Mouse (Mus musculus): ENCODE data around the gene Gpatch3. TPM values are rescaled to one million over a fixed set of nuclear protein-coding genes. Genes with fewer than 3 reads are reported as not detected.

Gpatch3 gene
- total and polyA plus RNA-seq, 2 experiments from 2014 or later, result 3.5 to 8.2 TPM

- no peak for ATAC-seq (ENCODE audit: insufficient read depth, low read depth)
- 55% methylated on average over 5 of the region's 5 CpGs for WGBS
- no peak overlapping the region for H3K4me3 ChIP-seq (ENCODE audit: low read depth, low read length)
- peak overlapping the region; percentile 86 for H3K27ac ChIP-seq (ENCODE audit: low read depth)
- H3K4me2 ChIP-seq (ENCODE audit: low read depth, low read length), result 0 out of 2 replicates have a peak overlapping the region, but pooled peaks have one; percentile 6
- H3K9ac ChIP-seq (replicated peaks; ENCODE audit: low read depth, low read length), result no peak overlapping the region
- H3K36me3 ChIP-seq (replicated peaks; ENCODE audit: control insufficient read depth, insufficient read depth, low read length), result peaks cover 27% of the 10 kb centered on the region
- H3K9me3 ChIP-seq (replicated peaks; ENCODE audit: control insufficient read depth, low read length), result no peaks in the 10 kb centered on the region
- no peaks in the 10 kb centered on the region for H3K27me3 ChIP-seq (ENCODE audit: control insufficient read depth, insufficient read depth, low read length)
- DNase-seq (ENCODE audit: low spot score), result no peak
- TF ChIP-seq EP300 (IDR thresholded peaks at IDR 0.05; ENCODE audit: low read depth) (no peak), CTCF (IDR thresholded peaks at IDR 0.05; ENCODE audit: low read depth) (no peak)
- H3K4me1 ChIP-seq (ENCODE audit: control insufficient read depth, insufficient read depth), result no peaks in the 10 kb centered on the region
Measured at GRCm38 (mm10) chr4:133626221-133626620, 51.7 kb downstream of the Gpatch3 start.

- no peak for ATAC-seq (ENCODE audit: insufficient read depth, low read depth)
- Histone ChIP-seq H3K4me1 (ENCODE audit: control insufficient read depth, insufficient read depth) (no peaks in the 10 kb centered on the region), H3K4me3 (ENCODE audit: low read depth, low read length) (no peak overlapping the region), H3K27ac (ENCODE audit: low read depth) (peak overlapping the region; percentile 86), H3K36me3 (replicated peaks; ENCODE audit: control insufficient read depth, insufficient read depth, low read length) (peaks cover 27% of the 10 kb centered on the region), H3K27me3 (ENCODE audit: control insufficient read depth, insufficient read depth, low read length) (no peaks in the 10 kb centered on the region), H3K9me3 (replicated peaks; ENCODE audit: control insufficient read depth, low read length) (no peaks in the 10 kb centered on the region), H3K4me2 (ENCODE audit: low read depth, low read length) (no peak overlapping the region), H3K9ac (replicated peaks; ENCODE audit: low read depth, low read length) (no peak overlapping the region)
- WGBS, result 88% methylated on average over 9 of the region's 9 CpGs
- no peak for TF ChIP-seq CTCF (IDR thresholded peaks at IDR 0.05; ENCODE audit: low read depth)
- TF ChIP-seq EP300 (IDR thresholded peaks at IDR 0.05; ENCODE audit: low read depth), result no peak
- DNase-seq (ENCODE audit: low spot score), result no peak
Measured at GRCm38 (mm10) chr4:133626621-133627020, 52.1 kb downstream of the Gpatch3 start.

- H3K4me2 ChIP-seq (ENCODE audit: low read depth, low read length), result no peak overlapping the region
- H3K4me3 ChIP-seq (ENCODE audit: low read depth, low read length), result no peak overlapping the region
- ATAC-seq (ENCODE audit: insufficient read depth, low read depth), result no peak
- no peaks in the 10 kb centered on the region for H3K27me3 ChIP-seq (ENCODE audit: control insufficient read depth, insufficient read depth, low read length)
- no peak for TF ChIP-seq EP300 (IDR thresholded peaks at IDR 0.05; ENCODE audit: low read depth)
- TF ChIP-seq CTCF (IDR thresholded peaks at IDR 0.05; ENCODE audit: low read depth), result no peak
- H3K36me3 ChIP-seq (replicated peaks; ENCODE audit: control insufficient read depth, insufficient read depth, low read length), result peaks cover 27% of the 10 kb centered on the region
- H3K27ac ChIP-seq (ENCODE audit: low read depth), result 0 out of 2 replicates have a peak overlapping the region, but pooled peaks have one; percentile 86
- H3K9ac ChIP-seq (replicated peaks; ENCODE audit: low read depth, low read length), result no peak overlapping the region
- no peak for DNase-seq (ENCODE audit: low spot score)
- 93% methylated on average over 14 of the region's 14 CpGs for WGBS
- no peaks in the 10 kb centered on the region for H3K4me1 ChIP-seq (ENCODE audit: control insufficient read depth, insufficient read depth)
- no peaks in the 10 kb centered on the region for H3K9me3 ChIP-seq (replicated peaks; ENCODE audit: control insufficient read depth, low read length)
Measured at GRCm38 (mm10) chr4:133627039-133627438, 52.5 kb downstream of the Gpatch3 start.

- Histone ChIP-seq H3K4me1 (ENCODE audit: control insufficient read depth, insufficient read depth) (no peaks in the 10 kb centered on the region), H3K27me3 (ENCODE audit: control insufficient read depth, insufficient read depth, low read length) (no peaks in the 10 kb centered on the region), H3K4me3 (ENCODE audit: low read depth, low read length) (no peak overlapping the region), H3K36me3 (replicated peaks; ENCODE audit: control insufficient read depth, insufficient read depth, low read length) (peaks cover 26% of the 10 kb centered on the region), H3K9me3 (replicated peaks; ENCODE audit: control insufficient read depth, low read length) (no peaks in the 10 kb centered on the region), H3K27ac (ENCODE audit: low read depth) (no peak overlapping the region), H3K9ac (replicated peaks; ENCODE audit: low read depth, low read length) (no peak overlapping the region), H3K4me2 (ENCODE audit: low read depth, low read length) (no peak overlapping the region)
- no peak for TF ChIP-seq EP300 (IDR thresholded peaks at IDR 0.05; ENCODE audit: low read depth)
- WGBS, result 76% methylated on average over 2 of the region's 2 CpGs
- ATAC-seq (ENCODE audit: insufficient read depth, low read depth), result no peak
- no peak for DNase-seq (ENCODE audit: low spot score)
Measured at GRCm38 (mm10) chr4:133628517-133628916, 54.0 kb downstream of the Gpatch3 start.

- Histone ChIP-seq H3K4me2 (ENCODE audit: low read depth, low read length) (no peak overlapping the region), H3K4me1 (ENCODE audit: control insufficient read depth, insufficient read depth) (no peaks in the 10 kb centered on the region), H3K36me3 (replicated peaks; ENCODE audit: control insufficient read depth, insufficient read depth, low read length) (peaks cover 20% of the 10 kb centered on the region), H3K27me3 (ENCODE audit: control insufficient read depth, insufficient read depth, low read length) (no peaks in the 10 kb centered on the region), H3K4me3 (ENCODE audit: low read depth, low read length) (no peak overlapping the region), H3K9ac (replicated peaks; ENCODE audit: low read depth, low read length) (no peak overlapping the region), H3K9me3 (replicated peaks; ENCODE audit: control insufficient read depth, low read length) (no peaks in the 10 kb centered on the region), H3K27ac (ENCODE audit: low read depth) (no peak overlapping the region)
- 68% methylated on average over 7 of the region's 7 CpGs for WGBS
- DNase-seq (ENCODE audit: low spot score) (no peak), ATAC-seq (ENCODE audit: insufficient read depth, low read depth) (no peak)
- TF ChIP-seq EP300 (IDR thresholded peaks at IDR 0.05; ENCODE audit: low read depth) (no peak), CTCF (IDR thresholded peaks at IDR 0.05; ENCODE audit: low read depth) (no peak)
Measured at GRCm38 (mm10) chr4:133629191-133629590, 54.6 kb downstream of the Gpatch3 start.

- Histone ChIP-seq H3K36me3 (replicated peaks; ENCODE audit: control insufficient read depth, insufficient read depth, low read length) (peaks cover 13% of the 10 kb centered on the region), H3K9me3 (replicated peaks; ENCODE audit: control insufficient read depth, low read length) (no peaks in the 10 kb centered on the region), H3K27ac (ENCODE audit: low read depth) (no peak overlapping the region), H3K4me2 (ENCODE audit: low read depth, low read length) (no peak overlapping the region), H3K27me3 (ENCODE audit: control insufficient read depth, insufficient read depth, low read length) (no peaks in the 10 kb centered on the region), H3K9ac (replicated peaks; ENCODE audit: low read depth, low read length) (no peak overlapping the region), H3K4me1 (ENCODE audit: control insufficient read depth, insufficient read depth) (no peaks in the 10 kb centered on the region), H3K4me3 (ENCODE audit: low read depth, low read length) (no peak overlapping the region)
- WGBS, result 82% methylated on average over 8 of the region's 8 CpGs
- ATAC-seq (ENCODE audit: insufficient read depth, low read depth) (no peak), DNase-seq (ENCODE audit: low spot score) (no peak)
- TF ChIP-seq EP300 (IDR thresholded peaks at IDR 0.05; ENCODE audit: low read depth) (no peak), CTCF (IDR thresholded peaks at IDR 0.05; ENCODE audit: low read depth) (no peak)
Measured at GRCm38 (mm10) chr4:133630326-133630920, 55.9 kb downstream of the Gpatch3 start.
